Mouse (Mus musculus) A20 (cell line): Measurements from ENCODE around the gene Smg8.

Source experiments
- DNase-seq: peaks from one replicate; pipeline ENCODE4 v3.0.0-alpha.2; 2011; ENCODE audit warnings: low read depth, low spot score

The Smg8 gene

GRCm38 (mm10) chr11:87043052-87043451 lies 43.5 kb downstream of the Smg8 start:
- DNase-seq: no peak

DNA sequence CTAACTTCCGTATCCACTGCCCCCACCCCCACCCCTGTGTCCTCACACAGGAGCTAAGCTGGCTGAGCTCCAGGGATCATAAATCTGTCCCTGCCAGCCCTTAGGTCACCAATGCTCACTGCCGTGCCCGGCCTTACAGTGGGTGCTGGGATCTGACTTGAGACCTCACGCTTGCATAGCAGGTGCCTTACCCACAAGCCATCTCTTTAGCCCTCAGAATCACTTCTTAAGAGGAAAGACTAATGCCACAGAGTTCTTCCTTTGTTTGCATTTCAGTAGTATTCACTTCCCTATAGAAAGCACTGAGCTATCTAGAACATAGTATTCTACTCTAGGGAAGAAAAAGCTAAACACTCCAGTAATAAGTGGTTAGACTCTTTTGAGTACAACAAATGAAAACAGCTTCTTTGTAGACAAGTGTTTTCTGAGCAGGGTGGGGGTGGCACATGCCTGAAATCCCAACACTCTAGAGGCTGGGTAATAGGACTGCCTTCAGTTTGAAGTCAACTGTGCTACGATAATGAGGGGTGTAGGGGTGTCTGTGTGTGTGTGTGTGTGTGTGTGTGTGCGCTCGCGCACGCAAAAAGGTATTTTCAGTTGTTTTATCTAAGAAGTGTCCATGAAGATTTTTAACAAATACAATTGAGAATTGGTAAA lies 47.1 kb downstream of the Smg8 start:
- peak; percentile 64 for DNase-seq

DNA sequence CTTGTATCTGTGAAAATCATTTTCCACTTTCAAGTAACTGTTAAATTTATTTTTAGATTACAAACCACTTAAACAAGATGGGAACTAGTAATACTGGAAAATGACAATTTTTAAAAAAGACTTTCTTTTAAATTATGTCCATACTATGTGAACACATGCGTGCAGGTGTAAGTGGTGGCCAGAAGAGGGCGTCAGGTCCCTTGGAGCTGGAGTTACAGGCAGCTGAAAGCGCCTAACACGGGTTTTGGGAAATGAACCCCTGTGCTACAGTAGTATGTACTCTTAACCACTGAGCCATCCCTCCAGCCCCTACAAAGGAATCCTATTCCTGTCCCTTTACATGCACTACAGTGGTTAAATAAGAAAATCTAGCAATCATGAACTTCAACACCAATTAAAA lies 50.4 kb downstream of the Smg8 start:
- peak; percentile 51 for DNase-seq

GRCm38 (mm10) chr11:87028212-87028611 lies 58.4 kb downstream of the Smg8 start:
- no peak for DNase-seq
